Mouse (Mus musculus) neural tube, embryonic 11.5 days (tissue): Measurements from ENCODE around the gene Best3. TPM values are rescaled to one million over a fixed set of nuclear protein-coding genes. Genes with fewer than 3 reads are reported as not detected.

ENCODE experiments used
- ATAC-seq: fragments of 200-750 bp; cut with Nextera tagmentation; 2 replicates; pipeline ENCODE4 v1.8.0; 2017; ENCODE audit warnings: moderate number of reproducible peaks, mild to moderate bottlenecking, moderate TSS enrichment, moderate library complexity; ENCODE audit not compliant: insufficient read depth, low FRiP score, low TSS enrichment
- DNase-seq: peaks from one replicate; pipeline ENCODE4 v3.0.0-alpha.2; 2015; ENCODE audit warnings: low spot score
- H3K27ac ChIP-seq: fragments of 300-500 bp; sonication (generic); 2 replicates; pipeline ENCODE4 v1.5.1; 2014; ENCODE audit warnings: low read depth, mild to moderate bottlenecking, low read length
- H3K27me3 ChIP-seq: fragments of 300-500 bp; sonication (generic); 2 replicates; pipeline ENCODE4 v1.6.1; 2014; ENCODE audit warnings: mild to moderate bottlenecking, low read length, mixed read lengths; ENCODE audit not compliant: control insufficient read depth, insufficient read depth
- H3K36me3 ChIP-seq: fragments of 300-500 bp; sonication (generic); 2 replicates; pipeline ENCODE4 v1.6.1; 2014; ENCODE audit warnings: mild to moderate bottlenecking, low read length, moderate library complexity, mixed read lengths; ENCODE audit not compliant: control insufficient read depth, insufficient read depth
- H3K4me1 ChIP-seq: fragments of 300-500 bp; sonication (generic); 2 replicates; pipeline ENCODE4 v1.6.1; 2014; ENCODE audit warnings: low read length, mixed read lengths; ENCODE audit not compliant: control insufficient read depth, insufficient read depth
- H3K4me2 ChIP-seq: fragments of 300-500 bp; sonication (generic); 2 replicates; pipeline ENCODE4 v1.6.1; 2014; ENCODE audit warnings: low read depth, mild to moderate bottlenecking, moderate library complexity
- H3K4me3 ChIP-seq: fragments of 300-500 bp; sonication (generic); 2 replicates; pipeline ENCODE4 v1.5.1; 2014; ENCODE audit warnings: low read depth, low read length
- H3K9ac ChIP-seq: fragments of 300-500 bp; sonication (generic); 2 replicates; pipeline ENCODE4 v1.6.1; 2014; ENCODE audit warnings: mild to moderate bottlenecking, low read length
- H3K9me3 ChIP-seq: fragments of 300-500 bp; sonication (generic); 2 replicates; pipeline ENCODE4 v1.6.1; 2016; ENCODE audit warnings: low read length; ENCODE audit not compliant: control insufficient read depth
- WGBS: fragments of 180-500 bp; shearing (Covaris S2); extraction: QIAGEN DNeasy Blood & Tissue Kit; methylation state at CpG from one replicate; pipeline ENCODE4 v1.1.7; 2014; 5-methylcytosine and 5-hydroxymethylcytosine counted together
- polyA plus RNA-seq: library from polyadenylated mRNA; unstranded; fragments of >200 nt; fragmentation: Nextera tagmentation; extraction: Ambion mirVana; gene quantifications from 2 replicates; pipeline ENCODE4 v1.2.1, GENCODE M21; 2014

Gene Best3
- polyA plus RNA-seq: 0.34 and 0.50 TPM in 2 replicates

DNA sequence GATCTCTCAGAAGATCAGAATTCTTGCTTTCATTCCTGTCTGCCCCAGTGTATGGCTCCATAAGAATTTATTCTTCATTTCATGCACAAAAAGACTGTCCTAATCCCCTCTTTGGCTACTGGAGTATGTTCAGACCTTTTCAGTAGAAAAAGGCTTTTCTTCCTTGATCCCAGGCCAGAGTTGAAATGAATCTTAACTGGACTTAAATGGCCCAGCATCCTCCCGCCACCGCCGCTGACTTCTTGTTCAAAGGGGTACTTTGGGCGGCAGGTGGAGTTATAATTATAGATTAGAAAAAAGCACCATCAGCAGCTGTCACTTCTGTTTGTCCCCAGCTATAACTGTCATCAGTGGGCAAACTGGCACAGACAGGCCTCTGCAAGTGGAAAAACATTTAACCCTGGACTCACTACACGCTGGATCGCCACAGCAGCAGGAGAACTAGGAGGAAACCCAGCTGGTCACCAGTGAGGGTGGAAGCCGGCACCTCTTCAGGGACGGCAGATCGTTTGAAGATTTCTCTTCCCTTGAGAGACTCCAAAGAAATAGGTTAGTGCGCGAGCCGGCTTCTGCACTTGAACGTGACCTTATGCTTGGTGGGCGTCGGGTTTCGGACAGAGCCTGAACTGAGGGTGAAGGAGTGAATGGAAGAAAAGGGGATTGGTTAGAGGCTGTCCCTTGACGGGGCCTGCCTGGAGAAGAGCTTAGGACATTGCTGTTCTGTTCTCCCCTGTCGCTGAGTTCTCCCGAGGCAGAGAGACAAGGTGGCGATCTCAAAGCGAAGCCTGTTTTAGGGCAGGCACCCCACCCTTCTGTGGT lies at the start of gene Best3:
TSS of gene Best3 (plus strand) at position 51 of the 819 bp plus-strand sequence.
- no peak for DNase-seq
- Histone ChIP-seq H3K27me3 (no peaks in the 10 kb centered on the region), H3K4me3 (no peak within 1 kb of the TSS), H3K9me3 (no peaks in the 10 kb centered on the region), H3K4me1 (no peaks in the 10 kb centered on the region), H3K4me2 (no peak within 1 kb of the TSS), H3K27ac (no peak within 1 kb of the TSS), H3K36me3 (no peaks in the 10 kb centered on the region), H3K9ac (no peak within 1 kb of the TSS)
- WGBS: 57% methylated on average over 21 of the region's 21 CpGs
- ATAC-seq: no peak

DNA sequence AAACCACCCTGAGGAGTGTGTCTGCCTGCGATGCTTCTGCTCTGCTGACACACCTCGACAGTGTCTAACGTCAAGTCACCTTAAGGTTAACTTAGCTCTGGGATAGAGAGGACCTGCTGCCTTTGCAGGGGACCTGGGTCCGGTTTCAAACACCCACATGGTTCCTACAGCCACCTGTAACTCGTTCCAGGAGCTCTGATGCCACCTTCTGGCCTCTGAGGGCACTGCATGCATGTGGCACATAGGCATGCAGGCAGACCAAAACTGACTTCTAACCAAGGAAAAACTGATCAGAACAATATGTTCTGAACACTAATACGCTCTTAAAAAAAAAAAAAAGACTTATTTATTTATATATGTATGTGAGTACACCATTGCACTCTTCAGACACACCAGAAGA lies 43.1 kb upstream of the Best3 start:
- DNase-seq: no peak
- no peak overlapping the region for H3K4me2 ChIP-seq
- no peak overlapping the region for H3K4me3 ChIP-seq
- H3K27me3 ChIP-seq: no peaks in the 10 kb centered on the region
- H3K4me1 ChIP-seq: peaks cover 3% of the 10 kb centered on the region; the same call in 1 of the 2 replicates
- H3K9ac ChIP-seq: no peak overlapping the region
- H3K27ac ChIP-seq: no peak overlapping the region
- 95% methylated on average over 6 of the region's 6 CpGs for WGBS
- peaks cover 5% of the 10 kb centered on the region for H3K36me3 ChIP-seq
- no peaks in the 10 kb centered on the region for H3K9me3 ChIP-seq
- ATAC-seq: no peak

DNA sequence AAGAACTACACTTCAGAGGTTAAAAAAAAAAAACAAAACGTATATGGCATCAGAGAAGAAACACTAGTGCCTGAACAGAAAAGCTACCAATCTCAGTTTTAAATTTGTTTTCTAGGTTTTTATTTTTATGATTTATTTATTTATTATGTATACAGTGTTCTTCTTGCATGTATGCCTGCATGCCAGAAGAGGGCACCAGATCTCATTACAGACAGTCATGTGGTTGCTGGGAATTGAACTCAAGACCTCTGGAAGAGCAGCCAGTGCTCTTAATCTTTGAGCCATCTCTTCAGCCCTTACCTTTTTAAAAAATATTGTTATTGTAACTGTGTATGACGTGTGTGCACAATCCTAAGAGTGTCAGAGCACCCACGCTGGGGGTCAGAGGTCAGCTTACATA lies 42.0 kb upstream of the Best3 start:
- H3K9me3 ChIP-seq: no peaks in the 10 kb centered on the region
- WGBS: 88% methylated on average over 3 of the region's 3 CpGs
- no peak overlapping the region for H3K27ac ChIP-seq
- no peak overlapping the region for H3K4me3 ChIP-seq
- H3K9ac ChIP-seq: no peak overlapping the region
- peaks cover 4% of the 10 kb centered on the region for H3K36me3 ChIP-seq
- ATAC-seq (no peak), DNase-seq (no peak)
- H3K4me1 ChIP-seq: peaks cover 8% of the 10 kb centered on the region; the same call in 1 of the 2 replicates
- H3K27me3 ChIP-seq: no peaks in the 10 kb centered on the region
- H3K4me2 ChIP-seq: no peak overlapping the region

DNA sequence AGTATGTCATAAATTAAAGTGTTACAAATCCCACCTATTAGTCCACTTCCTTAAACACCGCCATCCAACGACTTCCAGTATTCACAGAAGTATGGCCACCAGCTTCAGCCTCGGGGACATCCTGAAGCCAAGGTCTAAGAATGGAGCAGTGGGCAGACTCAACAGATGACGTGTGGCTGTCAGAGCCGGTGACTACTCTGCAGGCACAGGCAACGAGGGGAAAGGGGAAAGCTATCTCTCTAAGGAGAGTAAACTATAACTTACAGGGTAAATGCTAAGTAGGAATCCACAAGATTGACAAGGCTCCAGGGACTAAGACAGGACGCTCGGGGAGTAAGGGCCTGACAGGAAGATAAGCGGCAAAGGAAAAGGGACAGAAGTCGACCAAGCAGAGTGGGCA lies 41.2 kb upstream of the Best3 start:
- no peak overlapping the region for H3K27ac ChIP-seq
- peaks cover 8% of the 10 kb centered on the region; the same call in 1 of the 2 replicates for H3K4me1 ChIP-seq
- no peaks in the 10 kb centered on the region for H3K9me3 ChIP-seq
- no peak overlapping the region for H3K4me3 ChIP-seq
- H3K9ac ChIP-seq: no peak overlapping the region
- no peaks in the 10 kb centered on the region for H3K27me3 ChIP-seq
- ATAC-seq (no peak), DNase-seq (no peak)
- 57% methylated on average over 10 of the region's 10 CpGs for WGBS
- H3K4me2 ChIP-seq: no peak overlapping the region
- peaks cover 3% of the 10 kb centered on the region; the same call in 1 of the 2 replicates for H3K36me3 ChIP-seq

DNA sequence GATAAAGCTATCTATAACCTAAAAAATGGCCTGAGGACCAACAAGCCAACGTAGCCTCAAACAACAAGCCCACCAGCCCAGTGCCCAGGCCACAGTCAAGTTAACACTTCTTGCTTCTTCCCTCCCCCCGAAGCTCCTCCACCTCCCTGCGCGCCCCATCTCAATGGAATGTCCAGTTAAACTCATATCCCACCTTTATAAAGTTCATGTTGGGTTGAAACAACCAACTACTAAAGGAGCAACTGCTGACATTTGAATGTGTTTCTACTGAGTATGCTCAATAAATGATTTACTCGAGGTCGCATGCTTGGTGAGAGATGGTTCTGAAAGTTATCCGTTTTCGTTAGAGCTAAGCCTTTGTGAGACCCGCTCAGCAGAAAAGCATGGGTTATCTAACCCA lies 37.7 kb upstream of the Best3 start:
- WGBS: 77% methylated on average over 9 of the region's 9 CpGs
- Histone ChIP-seq H3K9me3 (no peaks in the 10 kb centered on the region), H3K27ac (no peak overlapping the region), H3K4me2 (peak overlapping the region; percentile 58), H3K9ac (no peak overlapping the region), H3K4me1 (peaks cover 8% of the 10 kb centered on the region; the same call in 1 of the 2 replicates), H3K36me3 (no peaks in the 10 kb centered on the region), H3K27me3 (no peaks in the 10 kb centered on the region), H3K4me3 (no peak overlapping the region)
- no peak for ATAC-seq
- no peak for DNase-seq

DNA sequence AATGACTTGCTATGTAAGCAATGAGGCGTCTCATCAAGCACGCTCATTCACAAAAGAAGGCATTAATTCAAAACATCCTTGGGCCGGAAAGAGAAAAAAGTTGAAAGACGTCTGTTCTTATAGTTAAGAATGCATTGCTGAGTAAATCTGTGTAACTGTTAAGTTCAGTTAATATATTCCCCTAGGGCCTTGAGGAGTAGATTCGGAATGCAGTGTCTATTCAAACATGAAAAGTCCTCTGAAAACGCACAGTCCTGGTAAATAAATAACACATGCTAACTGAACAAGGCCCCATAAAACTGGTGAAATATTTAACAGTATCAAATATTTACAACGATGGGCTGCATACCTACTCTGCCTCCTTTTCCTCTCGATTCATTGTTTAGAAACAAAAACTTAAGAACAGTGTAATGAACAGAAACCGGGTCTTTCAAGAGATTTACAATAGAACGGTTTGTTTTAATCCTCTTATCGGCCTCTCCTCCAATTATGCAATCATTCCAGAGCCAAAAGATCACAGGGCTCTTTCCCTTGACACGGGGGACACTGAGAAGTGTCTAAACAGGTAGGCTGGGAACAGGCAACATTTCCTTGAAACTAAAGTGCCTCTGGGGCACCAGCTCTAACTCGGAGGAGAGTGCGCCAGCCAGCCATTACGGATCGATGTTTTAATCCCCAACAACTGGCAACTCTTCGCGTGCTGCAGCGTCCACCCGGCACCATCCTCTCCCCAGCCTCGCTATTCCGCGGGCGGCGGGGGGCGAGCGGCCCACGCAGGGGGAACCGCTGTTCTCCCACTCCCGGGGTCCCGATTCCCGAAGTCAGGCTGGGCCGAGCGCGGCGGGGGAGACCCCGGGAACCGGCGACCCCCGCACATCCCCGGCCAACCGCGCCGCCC lies 36.8 kb upstream of the Best3 start:
- Histone ChIP-seq H3K4me2 (peak overlapping the region; percentile 58), H3K4me1 (peaks cover 8% of the 10 kb centered on the region; the same call in 1 of the 2 replicates), H3K27ac (peak overlapping the region; percentile 67; the same call in 1 of the 2 replicates), H3K27me3 (no peaks in the 10 kb centered on the region), H3K36me3 (no peaks in the 10 kb centered on the region), H3K4me3 (peak overlapping the region; percentile 74), H3K9ac (peak overlapping the region; percentile 72), H3K9me3 (no peaks in the 10 kb centered on the region)
- ATAC-seq (peak; percentile 21; the same call in 1 of the 2 replicates), DNase-seq (peak; percentile 63)
- 1% methylated on average over 44 of the region's 44 CpGs for WGBS

DNA sequence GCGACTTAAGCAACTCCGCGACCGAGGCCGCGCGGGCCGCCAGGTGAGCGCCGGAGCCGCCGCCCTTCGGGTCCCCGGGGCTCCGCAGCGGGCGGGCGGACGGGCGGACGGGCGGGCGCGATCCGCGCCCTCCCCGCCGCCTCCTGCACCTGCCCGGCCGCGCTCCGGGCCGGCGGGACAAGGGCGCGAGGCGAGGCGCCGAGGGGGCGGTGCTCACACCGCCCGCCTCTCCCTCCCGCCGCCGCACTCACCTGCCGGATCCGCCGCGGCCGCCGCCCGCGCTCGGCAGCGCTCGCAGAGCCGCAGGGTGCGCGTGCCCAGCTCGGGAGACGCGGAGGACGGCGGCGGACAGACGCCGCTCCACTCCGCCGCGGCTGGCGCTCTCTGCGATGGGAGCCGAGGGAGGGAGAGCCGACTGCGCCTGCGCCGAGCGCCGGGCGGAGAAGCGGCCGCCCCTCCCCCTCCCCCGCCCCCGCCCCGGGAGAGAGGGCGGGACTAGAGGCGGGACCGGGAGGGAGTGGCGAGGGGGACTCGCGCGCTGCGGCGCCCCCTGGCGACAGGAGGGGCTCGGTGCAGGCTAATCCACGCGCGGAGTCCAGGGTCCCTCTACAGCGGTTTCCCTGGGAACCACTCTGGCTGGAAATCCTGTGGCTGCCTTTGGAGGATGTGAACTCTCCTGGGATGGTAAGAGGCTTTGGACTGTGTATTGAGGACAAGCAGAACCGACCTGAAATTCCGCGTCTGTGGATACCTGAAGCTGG lies 35.9 kb upstream of the Best3 start, which contains the start of gene Rab3ip:
TSS of gene Rab3ip (minus strand) at position 761 of the 761 bp plus-strand sequence.
- Histone ChIP-seq H3K9ac (peak within 1 kb of the TSS; percentile 72), H3K36me3 (no peaks in the 10 kb centered on the region), H3K27ac (peak within 1 kb of the TSS; percentile 67; the same call in 1 of the 2 replicates), H3K27me3 (no peaks in the 10 kb centered on the region), H3K9me3 (no peaks in the 10 kb centered on the region), H3K4me2 (peak within 1 kb of the TSS; percentile 58), H3K4me3 (peak within 1 kb of the TSS; percentile 74), H3K4me1 (peaks cover 5% of the 10 kb centered on the region; the same call in 1 of the 2 replicates)
- under 1% methylated on average over 59 of the region's 103 CpGs for WGBS
- ATAC-seq: peak; percentile 91
- peak; percentile 97 for DNase-seq

DNA sequence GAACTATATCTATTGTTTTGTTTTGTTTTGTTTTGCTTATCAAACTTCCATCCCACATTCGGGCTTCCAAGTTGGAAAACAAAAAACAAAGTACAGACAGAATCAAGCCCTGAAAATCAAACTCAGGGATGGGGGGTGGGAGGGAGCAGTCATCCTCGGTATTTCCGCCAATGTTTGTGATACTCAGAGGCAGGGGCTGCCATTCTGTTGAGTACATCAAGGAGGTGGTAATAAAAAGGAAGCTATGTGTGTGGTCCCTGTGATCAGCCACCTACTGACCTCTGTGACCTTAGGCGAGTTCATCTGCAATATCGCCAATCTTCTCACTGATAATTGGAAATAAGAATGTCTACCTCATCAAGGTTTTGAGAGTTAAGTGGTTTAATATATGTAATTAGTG lies 35.2 kb upstream of the Best3 start:
- Histone ChIP-seq H3K9ac (no peak overlapping the region), H3K27me3 (no peaks in the 10 kb centered on the region), H3K4me3 (peak overlapping the region; percentile 74), H3K27ac (no peak overlapping the region), H3K4me1 (peaks cover 5% of the 10 kb centered on the region; the same call in 1 of the 2 replicates), H3K9me3 (no peaks in the 10 kb centered on the region), H3K36me3 (no peaks in the 10 kb centered on the region), H3K4me2 (peak overlapping the region; percentile 30)
- DNase-seq (no peak), ATAC-seq (no peak)
- WGBS: 24% methylated on average over 5 of the region's 5 CpGs
